Mouse (Mus musculus): ENCODE data around the gene Foxn3.

Foxn3 gene

DNA sequence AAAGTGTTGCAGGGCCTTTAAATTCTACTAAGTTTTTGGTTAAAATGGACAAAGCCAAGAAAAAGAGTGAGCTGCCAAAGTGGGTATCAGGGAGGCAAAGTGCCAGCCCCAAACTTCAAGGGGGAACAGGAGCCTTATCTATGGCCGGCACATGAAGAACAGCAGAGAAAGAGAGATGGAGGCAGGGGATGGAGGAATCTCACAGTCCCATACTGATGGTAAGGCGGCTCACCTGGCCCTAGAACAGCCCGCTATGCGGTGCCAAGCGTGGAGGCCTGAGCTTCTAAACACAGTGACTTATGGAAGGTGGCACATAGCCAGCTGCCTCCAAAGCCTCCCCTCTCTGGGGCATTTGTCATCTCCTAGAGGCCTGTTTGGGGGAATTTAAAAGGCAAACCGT is 210.8 kb downstream of the Foxn3 start:
- no peak for DNase-seq (ENCODE audit: low spot score)

DNA sequence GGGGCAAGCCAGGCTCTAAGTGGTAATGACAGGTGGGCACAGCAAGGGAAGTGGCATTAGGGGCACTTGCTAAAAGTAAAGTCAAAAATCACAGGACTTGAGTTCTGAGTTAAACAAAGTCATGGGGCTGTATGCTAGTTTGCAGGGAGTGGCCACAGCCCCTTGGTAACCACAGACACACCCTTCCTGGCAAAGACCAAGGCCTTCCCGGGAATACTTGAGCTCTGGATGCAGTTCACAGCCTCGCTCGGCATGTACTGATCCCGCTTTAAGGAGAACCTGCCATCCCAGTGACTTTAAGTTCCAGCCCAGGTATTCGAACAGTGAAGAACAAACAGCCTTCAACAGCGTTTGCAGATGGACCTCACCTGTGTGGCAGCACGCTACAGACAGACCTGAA is 211.2 kb downstream of the Foxn3 start:
- no peak for DNase-seq (ENCODE audit: low spot score)

DNA sequence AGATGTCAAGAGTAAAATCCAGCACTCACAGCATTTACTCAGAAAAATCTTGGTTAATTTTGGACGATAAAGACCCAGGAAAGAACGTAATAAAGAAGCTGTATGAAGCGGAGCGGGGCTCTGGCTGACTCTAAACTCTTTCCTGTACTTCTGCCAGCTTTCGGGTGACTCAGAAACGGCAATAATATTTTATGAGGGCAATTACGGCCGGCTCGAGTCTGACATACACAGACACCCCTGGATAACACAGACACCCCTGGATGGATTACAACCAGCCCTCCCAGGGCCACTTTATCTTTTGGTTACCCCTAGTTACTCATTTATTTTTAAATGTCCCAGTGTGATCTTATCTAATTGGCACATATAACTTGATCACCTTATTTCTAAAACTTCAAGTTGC is 211.7 kb downstream of the Foxn3 start:
- no peak for DNase-seq (ENCODE audit: low spot score)

DNA sequence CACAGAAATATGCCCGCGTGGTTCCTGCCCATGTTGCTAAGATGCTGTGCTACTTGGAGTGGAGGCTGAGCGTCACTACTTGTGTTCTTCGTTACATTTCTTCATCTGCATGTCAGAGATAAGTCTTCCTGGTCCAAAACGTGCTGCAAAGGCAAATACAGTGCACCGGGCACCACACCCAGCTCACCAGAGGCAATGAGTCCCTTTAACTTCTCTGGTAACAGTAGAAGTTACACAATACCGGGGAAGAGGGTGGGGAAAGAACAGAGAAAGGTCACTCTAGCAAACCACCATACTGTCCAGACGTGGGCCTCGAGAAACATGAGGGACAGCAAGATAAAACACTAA is 213.8 kb downstream of the Foxn3 start:
- no peak for DNase-seq (ENCODE audit: low spot score)

DNA sequence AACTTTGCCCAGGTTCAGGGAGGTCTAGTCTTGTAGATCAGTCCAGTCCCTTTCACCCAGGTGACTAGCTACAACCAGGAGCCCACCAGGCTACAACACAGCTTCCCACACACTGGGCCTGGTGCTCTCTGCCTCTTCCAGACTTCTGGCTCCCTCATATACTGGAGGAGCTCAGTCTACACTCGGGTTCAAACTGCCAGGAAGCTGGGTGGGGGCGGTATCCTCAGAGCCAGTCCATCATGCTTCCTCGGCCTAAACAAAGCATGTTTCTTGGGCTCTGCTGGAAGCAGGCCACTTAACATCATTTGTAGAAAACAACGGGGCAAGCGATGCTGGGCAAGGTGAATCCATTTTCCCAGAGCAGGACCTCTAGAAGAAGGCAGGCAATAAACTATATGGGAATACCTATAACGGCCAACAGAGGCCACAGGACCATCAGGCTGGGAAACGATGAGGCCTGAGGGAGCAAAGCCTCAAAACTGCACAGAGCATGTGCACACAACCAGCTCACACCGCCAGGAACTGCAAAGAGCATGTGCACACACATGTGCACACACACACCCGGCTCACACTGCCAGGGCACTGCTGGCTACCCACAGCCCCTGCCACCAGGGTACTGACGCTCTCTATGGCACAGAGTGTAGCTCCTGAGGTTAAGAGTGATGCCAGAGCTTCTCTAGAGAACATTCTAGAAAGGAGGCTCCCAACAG is 214.3 kb downstream of the Foxn3 start:
- no peak for DNase-seq (ENCODE audit: low spot score)

DNA sequence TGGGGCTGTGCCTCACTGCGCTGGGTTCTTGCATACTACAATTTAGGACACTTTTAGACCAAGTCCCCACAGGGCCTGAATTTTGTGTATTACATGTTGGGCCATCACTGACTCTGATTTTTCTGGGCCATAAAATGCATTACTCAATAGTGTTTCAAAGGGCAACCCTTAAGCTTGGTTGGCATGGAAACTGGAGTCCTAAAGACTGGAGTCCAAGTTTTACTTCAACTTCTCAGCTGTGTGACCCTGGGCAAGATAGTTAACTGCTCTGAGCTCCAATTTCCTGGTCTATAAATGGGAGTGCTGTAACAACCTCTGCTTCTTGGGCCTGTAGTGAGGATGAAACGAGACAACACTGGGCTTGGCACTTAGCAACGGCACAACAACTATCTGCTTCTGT is 215.9 kb downstream of the Foxn3 start:
- no peak for DNase-seq (ENCODE audit: low spot score)

DNA sequence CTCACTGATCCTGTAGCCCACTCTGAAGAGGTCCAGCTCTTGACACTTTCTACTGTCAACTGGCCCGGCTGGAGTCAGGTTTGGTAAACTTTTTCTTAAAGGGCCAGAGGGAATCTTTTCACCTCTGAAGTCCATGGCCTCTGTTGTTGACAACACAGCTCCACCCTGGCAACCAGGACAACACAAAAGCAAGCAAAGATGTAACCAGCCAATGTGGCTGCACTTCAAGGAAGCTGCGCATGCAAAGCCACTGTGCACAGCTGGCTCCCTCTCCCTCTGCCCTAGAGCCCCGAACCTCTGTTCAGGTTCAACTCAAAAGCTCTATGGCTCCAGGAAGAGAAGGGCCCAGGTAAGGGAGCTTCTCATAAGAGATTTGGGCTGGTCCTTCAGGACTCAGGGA is 216.4 kb downstream of the Foxn3 start:
- DNase-seq (ENCODE audit: low spot score), result no peak

DNA sequence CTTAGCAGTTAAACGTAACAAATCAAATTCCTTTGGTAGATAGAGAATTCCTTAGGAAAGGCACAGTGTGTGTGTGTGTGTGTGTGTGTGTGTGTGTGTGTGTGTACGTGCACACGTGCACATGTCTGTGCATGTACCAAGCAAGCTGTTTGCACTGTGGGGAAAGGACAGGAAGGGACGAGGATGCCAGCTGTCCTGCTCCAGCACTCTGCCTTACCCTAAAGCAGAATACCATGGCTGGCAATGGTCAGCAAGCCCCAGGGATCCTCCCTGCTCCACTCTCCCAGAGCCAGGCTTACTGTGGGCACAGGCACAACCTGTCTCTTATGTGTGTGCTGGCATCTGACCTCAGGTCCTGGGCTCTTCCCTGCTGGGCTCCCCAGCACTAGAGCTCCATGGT is 218.1 kb downstream of the Foxn3 start:
- DNase-seq (ENCODE audit: low spot score), result no peak

DNA sequence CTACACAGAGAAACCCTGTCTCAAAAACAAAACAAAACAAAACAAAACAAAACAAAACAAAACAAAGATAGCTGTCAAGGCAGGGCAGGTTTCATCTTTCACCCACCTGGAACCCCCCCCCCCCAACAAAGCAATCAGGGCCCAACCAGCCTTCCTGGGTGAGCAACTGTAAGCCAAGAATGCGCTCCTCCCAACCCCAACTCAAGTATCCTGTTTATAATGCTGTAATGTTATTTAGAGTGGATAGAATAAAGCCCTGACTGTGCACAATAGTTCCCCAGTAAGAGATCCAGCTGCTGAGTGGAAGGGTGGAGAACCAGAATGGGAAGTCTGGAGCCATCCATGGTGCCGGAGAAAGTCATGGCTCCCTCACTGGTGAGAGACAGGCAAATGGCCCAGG is 220.0 kb downstream of the Foxn3 start:
- DNase-seq (ENCODE audit: low spot score), result no peak

DNA sequence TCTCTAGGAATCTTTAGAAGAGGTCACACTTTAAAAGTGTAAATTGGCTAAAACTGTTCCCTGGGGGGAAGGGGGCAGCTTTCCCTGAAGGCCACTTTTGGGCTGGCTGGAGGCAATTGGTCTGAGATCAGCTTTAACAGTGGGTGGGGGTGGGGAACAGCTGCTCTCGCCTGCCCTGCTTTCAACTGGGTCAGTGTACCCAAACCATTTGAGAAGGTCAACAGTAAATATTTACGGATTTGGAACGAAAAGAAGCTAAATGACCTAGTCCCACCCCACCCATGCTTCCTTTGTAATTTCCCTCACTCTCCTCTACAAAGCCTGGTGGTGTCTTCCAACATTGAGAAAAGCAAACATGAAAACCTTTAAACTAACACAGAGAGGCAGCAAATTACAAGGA is 221.2 kb downstream of the Foxn3 start:
- DNase-seq (ENCODE audit: low spot score), result no peak

DNA sequence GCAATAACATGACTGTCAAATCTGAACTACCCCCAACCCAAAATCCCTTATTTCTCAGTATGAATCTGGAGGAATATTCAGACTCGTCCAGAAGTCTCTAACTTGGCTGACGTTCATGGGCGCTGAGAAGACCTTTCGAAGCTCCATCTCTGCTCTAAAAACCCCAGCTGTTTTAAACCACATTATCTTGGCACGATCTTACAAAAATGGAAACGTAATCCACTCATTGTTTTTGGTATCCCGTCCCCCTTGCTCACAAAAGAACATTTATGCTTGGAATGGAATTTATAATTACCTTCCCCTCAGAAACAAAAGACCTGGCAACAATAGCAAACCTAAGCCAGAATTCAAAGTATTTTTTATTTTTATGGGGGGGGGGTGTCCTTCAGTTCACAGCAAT is 221.6 kb downstream of the Foxn3 start:
- no peak for DNase-seq (ENCODE audit: low spot score)

DNA sequence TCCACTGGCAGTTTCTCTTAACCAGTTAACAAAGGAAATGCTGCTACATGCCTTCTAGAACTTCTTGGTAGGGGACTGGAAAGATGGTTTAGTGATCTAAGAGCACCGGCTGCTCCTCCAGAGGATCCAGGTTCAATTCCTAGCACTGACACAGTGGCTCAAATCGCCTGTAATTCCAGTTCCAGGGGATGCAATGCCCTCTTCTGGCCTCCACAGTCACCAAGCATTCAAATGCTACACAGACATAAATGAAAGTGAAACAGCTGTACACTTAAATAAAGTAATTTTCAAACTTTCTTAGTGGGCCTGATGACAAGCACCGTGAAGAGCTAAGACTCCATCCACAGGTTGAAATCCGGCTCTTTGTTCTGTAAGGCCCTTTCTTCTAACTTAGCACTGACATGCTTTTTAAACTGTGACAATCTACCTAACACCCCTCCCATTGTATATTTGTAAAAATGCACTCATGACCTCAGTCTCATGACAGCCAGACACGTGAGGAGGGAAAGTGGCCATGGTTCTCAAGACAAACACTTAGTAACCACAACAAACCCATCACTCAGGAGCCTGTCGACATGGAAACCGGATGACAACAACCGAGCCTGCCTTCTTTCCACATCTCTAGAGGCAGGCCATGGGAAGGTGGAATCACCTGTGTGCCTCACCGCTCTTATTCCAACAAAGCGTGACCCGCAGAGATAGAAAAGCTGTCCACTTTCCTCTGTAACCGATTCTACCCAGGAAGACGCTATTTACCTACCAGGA is 222.8 kb downstream of the Foxn3 start:
- no peak for DNase-seq (ENCODE audit: low spot score)

DNA sequence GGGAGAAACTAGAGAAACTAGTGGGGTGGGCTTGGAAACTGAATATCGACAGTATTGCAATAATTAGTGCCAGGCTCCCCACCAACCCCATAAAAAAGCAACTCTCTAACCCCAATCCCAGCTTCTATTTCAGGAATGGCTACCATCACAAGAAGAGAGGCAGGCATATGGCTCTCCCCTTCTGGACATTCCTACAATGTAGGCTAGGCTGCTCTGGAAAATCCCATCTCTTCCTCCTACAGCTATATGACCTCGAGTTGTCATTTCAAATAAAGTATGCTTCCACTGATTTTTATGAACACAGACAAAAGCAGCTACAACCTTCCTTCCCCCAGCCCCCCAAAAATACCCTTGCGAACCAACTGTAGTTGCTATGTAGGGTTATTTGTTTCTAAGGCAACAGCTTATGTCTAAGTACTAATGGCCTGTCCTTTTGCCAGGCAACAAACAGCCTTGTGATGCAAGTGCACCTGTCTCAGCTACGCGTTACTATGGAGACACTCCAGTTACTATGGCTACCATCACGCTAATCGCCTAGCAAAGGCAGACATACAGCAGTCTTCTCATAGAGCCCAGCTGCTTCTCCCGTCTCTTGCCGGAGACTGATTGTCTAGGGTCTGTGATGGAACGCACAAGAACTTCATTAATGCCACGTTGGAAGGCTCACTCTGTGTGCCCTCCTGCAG is 223.6 kb downstream of the Foxn3 start:
- no peak for DNase-seq (ENCODE audit: low spot score)

DNA sequence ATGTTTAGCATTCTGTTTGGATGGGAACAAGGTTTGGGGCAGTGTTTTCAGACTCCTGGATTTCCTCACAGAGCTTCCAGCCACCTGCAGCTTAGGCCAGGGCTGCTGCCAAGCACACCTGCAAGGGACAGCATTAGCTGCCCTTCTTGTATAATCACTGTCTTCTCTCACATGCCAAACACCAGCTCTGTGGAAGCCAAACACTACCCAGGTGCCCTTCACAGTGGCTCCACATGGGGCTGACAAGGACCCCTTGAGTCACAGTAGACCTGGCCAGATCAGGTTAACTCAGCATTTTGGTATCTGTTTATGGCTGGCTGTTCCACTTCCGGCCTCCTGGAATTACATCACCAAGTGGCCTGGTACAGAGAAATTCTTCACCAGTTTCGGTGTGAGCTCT is 224.6 kb downstream of the Foxn3 start:
- DNase-seq (ENCODE audit: low spot score), result no peak

DNA sequence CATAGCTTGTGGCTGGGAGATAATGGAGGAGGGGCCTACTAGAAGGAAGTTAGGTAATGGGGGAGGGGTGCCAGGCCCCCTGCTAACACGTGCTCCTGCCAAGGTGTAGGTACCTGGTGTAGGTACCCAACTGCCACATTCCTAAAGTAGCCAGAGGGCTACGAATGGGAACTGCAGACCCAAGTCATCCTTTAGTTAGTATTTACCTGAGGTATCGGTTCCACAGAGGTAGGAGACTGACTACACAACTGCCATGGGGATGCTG is 226.3 kb downstream of the Foxn3 start:
- DNase-seq (ENCODE audit: low spot score), result no peak

DNA sequence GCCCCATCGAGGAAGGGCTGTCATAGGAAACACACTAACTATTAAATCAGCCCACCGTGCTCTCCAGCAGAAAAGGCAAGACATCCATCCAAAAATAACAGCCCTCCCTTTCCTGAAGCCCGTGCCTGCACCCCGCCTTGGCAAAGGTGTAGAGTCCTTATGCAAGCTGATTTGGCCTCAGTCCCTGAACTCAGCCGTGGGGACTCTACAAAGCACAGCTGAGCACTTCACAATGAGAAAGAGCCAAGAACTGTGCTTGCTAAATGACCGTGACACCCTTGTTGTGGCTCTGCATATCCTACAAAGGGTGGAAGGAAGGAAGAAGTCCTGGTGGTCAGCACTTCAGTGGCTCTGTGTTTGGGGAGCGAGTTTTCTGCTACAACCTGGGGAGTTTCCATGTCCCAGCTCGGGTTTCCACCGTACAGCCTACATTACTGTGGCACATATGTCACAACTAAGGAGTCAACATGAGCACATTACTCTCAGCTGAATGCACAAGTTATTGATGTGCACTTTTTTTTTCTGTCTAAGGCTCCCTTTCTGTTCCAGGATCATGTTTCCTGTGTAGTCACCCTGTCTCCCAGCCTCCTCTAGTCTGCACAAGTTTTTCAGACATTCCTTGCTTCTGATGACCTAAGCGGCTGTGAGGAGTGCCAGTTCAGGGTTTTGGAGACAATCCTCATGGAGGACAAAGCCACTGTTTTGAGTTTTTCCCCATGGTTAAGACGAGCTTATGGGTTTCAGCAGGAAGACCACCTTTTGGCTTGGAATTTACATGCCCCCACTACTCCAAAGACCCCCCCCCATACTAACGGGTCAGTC is 226.8 kb downstream of the Foxn3 start:
- DNase-seq (ENCODE audit: low spot score), result no peak

DNA sequence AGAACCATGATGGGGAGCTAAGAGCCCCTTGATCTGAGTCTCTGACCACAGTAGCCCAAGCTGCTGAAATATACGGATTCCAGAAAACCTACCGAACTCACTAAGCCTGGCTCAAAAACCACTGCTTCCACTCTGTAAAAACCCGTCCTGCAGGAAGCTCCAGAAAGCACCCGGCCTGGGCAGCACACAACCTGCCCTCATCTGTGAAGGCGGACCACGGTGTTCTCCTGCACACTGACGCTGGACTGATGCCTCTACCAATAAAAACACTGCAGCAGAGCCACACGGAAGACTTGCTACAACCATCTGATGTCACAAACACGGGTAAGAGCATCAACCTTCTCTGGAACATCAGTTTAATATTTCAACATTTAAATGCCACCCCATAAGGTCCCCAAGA is 227.8 kb downstream of the Foxn3 start:
- DNase-seq (ENCODE audit: low spot score), result no peak

DNA sequence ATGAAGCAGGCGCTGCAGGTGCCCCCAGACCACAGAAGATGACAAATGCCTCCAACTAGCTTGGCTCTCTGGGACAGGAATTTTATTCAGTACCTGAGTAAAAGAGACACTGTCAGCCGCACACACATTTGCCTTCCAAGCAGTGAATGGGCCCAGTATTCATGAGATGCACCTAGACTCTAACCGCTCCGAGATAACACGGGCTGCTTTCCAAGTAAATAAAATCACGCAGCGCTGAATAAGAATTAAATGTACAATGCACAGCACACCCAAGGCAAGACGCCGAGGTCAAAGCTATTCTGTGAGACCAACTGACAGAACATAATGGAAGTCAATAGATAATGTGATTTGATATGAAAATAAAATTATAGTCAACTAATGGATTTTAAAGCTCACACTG is 229.4 kb downstream of the Foxn3 start:
- DNase-seq (ENCODE audit: low spot score), result no peak

DNA sequence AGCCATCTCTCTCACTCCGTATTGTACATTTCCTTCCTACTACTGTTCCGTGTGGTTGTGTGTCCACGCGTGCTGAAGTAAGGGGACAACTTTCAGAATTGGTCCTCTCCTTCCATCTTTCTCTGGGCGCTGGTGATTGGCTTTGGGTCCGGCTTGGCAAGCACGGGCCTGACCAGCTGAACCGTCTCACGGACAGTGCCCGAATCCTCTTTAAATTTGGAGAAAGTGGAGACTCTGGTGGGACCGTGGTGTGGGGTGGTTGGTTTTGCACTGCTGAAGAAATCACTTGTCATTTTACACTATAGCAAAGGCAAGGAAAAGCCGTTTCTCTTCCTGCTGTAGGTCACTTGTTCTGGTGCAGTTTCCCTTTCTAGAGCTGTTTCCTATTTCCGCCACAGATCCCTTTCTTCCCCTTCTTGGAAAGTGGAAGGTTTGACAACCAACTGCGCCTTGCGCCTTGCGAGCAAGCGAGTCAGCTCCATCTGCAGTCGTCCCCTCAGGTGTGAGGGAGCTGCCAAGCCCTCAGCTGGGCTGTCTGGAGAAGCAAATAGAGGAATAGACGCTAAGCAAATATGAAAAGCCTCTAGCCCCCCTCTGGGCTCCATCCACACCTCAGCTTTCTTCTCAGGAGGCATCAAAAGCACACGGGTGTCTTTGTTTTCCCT is 229.9 kb downstream of the Foxn3 start:
- no peak for DNase-seq (ENCODE audit: low spot score)

DNA sequence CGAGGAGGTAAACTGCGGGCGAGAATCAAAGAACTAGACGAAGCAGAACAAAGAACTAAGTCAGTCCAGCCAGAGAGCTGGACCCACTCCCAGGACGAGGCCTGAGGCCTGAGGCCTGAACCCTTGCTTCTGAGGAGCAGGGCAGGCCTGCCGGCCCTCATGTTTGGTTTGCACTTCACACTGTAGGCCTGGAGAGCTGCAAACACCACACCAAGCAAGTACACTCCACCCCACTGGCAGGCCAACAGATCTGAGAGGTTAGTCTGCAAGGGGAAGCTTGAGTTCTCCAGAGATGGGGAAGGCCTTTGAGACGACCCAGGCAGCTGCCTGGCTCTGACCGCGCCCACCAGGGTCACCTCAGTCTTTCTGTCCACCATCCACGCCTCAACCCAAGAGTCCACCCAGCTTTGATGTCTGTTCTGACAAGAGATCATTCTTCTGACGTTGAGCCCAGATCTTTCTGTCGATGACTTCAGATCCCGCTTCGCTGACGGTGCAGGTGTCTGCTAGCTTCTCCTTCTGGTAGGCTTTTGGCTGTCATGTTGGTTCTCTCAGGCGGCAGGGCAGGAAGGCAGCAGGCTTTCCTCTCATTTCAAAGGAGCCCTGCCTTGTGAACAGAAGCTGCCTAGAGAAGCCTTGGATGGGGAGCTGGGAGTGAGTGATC is 231.1 kb downstream of the Foxn3 start:
- no peak for DNase-seq (ENCODE audit: low spot score)

DNA sequence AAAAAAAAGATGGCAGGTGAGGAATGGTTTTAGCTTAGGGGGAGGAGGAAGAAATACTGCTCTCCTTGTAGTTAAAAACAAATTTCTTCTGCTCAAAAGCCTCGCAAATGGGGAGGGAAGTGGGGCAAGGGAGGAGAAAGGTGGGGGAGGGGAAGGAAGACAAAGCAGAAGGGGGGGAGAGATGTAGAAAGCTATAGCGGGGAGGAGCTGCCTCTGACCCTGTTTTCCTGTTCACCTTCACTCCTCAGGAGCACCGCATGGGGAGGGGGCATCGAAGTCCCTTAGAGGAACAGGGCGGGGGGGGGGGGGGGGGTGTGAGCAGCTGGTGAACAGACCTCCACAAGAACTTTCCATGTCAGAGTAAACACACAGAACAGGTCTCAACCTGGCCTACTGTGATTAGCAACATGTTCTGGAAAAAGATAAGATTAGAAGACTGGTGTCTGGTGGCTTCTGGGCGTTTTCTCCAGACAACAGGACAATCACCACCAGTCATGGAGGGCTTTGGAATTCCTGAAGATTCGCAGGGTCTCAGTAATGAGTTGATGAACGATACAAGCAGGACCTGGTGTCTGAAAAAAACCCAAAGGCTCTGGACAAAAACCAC is 231.9 kb downstream of the Foxn3 start:
- DNase-seq (ENCODE audit: low spot score), result no peak

Measured in T-cell, adult 2 months (primary cell).